34 mouse cellular contexts compared by ENCODE assay signal in the genomic region with DNA sequence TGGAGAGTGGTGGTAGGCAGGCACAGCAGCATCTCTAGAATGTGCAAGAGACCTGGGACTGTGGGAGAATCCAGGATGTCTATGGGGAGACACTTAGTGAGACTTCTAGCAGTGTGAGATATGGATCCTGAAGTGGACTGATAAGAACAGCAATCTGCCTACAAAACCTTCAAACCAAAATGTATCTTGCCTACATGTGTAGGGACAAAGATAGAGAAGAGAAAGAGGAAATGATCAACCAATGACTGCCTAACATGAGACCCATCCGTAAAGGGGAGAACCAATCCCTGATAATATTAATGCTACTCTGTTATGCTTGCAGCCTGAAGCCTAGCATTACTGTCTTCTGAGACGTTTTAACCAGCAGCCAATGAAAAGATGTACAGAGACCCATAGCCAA.
"Had no signal": no experiment of that assay in that cellular context is flagged by ENCODE, and none has a peak within 500 bp of the region (broad histone marks: within the 10 kb centered on the region; RNA-seq: fewer than 3 reads in every experiment).

No protein-coding gene starts in this region.

- H3K36me3 ChIP-seq: heart, embryonic 12.5 days; heart, embryonic 13.5 days; heart, embryonic 15.5 days; hindbrain, embryonic 10.5 days; hindbrain, embryonic 12.5 days; hindbrain, embryonic 13.5 days; hindbrain, embryonic 15.5 days; intestine, embryonic 15.5 days; kidney, embryonic 15.5 days had no signal

- H3K27me3 ChIP-seq: heart, embryonic 12.5 days; heart, embryonic 13.5 days; heart, embryonic 15.5 days; hindbrain, embryonic 12.5 days; hindbrain, embryonic 13.5 days; hindbrain, embryonic 15.5 days; intestine, embryonic 15.5 days; kidney, embryonic 15.5 days had no signal

- DNase-seq: heart, postnatal 10 days; heart, postnatal 14 days; heart, postnatal 36 days; heart, postnatal 4 days; kidney, adult 11 months; kidney, adult 18-20 months; kidney, adult 2 months; kidney, adult 8-10 months; kidney, adult 9 months; kidney, postnatal 10 days; kidney, postnatal 14 days; kidney, postnatal 25 days; kidney, postnatal 36 days; kidney, postnatal 4 days; layer of hippocampus, adult 9-11 months; layer of hippocampus, postnatal 36 days had no signal

- ATAC-seq: hindbrain, embryonic 16.5 days; hindbrain, postnatal 0 days; inflammation-experienced regulatory T-cells, adult 6 months; intestine, embryonic 15.5 days; intestine, embryonic 16.5 days; intestine, postnatal 0 days had no signal

- H3K9me3 ChIP-seq: heart, embryonic 12.5 days; heart, embryonic 13.5 days; heart, embryonic 15.5 days; hindbrain, embryonic 10.5 days; hindbrain, embryonic 12.5 days; hindbrain, embryonic 13.5 days; hindbrain, embryonic 15.5 days; intestine, embryonic 15.5 days; kidney, embryonic 15.5 days had no signal

- H3K4me3 ChIP-seq: heart, embryonic 12.5 days; heart, embryonic 13.5 days; heart, embryonic 15.5 days; hindbrain, embryonic 10.5 days; hindbrain, embryonic 12.5 days; hindbrain, embryonic 13.5 days; hindbrain, embryonic 15.5 days; intestine, embryonic 15.5 days; kidney, embryonic 15.5 days; layer of hippocampus, adult 2 months; left cerebral cortex, adult 2 months had no signal

- H3K4me1 ChIP-seq: heart, embryonic 12.5 days; heart, embryonic 13.5 days; heart, embryonic 15.5 days; hindbrain, embryonic 10.5 days; hindbrain, embryonic 12.5 days; hindbrain, embryonic 13.5 days; hindbrain, embryonic 15.5 days; intestine, embryonic 15.5 days; kidney, embryonic 15.5 days had no signal

- H3K27ac ChIP-seq: heart, embryonic 13.5 days; heart, embryonic 15.5 days; hindbrain, embryonic 10.5 days; hindbrain, embryonic 12.5 days; hindbrain, embryonic 13.5 days; hindbrain, embryonic 14.5 days; hindbrain, embryonic 15.5 days; hindbrain, postnatal 0 days; intestine, embryonic 15.5 days; kidney, embryonic 15.5 days; kidney, postnatal 0 days; layer of hippocampus, adult 2 months; left cerebral cortex, adult 2 months had no signal

- H3K9ac ChIP-seq: heart, embryonic 12.5 days; heart, embryonic 13.5 days; heart, embryonic 15.5 days; hindbrain, embryonic 12.5 days; hindbrain, embryonic 13.5 days; hindbrain, embryonic 14.5 days; hindbrain, embryonic 15.5 days; intestine, embryonic 15.5 days; kidney, embryonic 15.5 days had no signal
